Mouse (Mus musculus) thymus, postnatal 4 days (tissue): ENCODE measurements around the gene Caln1.

ENCODE experiments used
- DNase-seq: peaks from one replicate; pipeline ENCODE4 v3.0.0; 2021

The Caln1 gene

DNA sequence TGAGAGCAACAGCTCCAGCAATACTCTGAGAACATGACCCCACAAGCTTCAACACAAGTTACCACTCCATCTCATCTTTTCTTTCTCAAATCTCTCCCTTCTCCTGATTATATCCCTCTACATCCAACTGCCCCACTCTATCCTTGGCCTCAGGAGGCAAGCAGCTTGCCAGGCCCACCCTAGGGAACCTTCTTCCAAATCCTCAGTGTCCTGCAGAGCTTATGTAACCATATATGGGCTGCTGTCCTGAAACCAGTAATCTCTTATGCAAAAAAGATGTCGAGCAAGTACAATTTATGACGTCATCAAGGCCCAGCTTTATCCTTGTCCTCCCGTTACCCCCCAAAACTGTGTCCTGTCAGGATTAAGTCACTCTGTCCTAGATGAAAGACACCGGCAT lies 333.1 kb downstream of the Caln1 start:
- DNase-seq = no peak

DNA sequence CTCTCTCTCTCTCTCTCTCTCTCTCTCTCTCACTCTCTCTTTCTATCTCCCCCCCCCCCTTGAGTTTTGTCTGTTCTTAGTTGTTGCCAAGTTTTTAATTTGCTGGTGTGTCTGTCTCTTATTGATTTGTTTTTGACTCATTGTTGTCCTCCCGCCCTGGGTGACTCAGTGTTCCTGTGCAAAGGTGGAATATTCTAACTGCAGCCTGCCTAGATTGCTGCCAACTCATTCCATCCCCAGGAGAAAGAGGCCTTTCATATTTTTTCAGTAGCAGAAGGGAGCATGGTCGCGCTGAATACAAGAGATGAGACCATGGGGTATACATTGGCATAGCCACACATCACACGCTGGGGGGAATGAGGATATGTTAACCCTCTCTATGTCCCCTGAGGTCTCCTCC lies 335.6 kb downstream of the Caln1 start:
- DNase-seq = no peak

DNA sequence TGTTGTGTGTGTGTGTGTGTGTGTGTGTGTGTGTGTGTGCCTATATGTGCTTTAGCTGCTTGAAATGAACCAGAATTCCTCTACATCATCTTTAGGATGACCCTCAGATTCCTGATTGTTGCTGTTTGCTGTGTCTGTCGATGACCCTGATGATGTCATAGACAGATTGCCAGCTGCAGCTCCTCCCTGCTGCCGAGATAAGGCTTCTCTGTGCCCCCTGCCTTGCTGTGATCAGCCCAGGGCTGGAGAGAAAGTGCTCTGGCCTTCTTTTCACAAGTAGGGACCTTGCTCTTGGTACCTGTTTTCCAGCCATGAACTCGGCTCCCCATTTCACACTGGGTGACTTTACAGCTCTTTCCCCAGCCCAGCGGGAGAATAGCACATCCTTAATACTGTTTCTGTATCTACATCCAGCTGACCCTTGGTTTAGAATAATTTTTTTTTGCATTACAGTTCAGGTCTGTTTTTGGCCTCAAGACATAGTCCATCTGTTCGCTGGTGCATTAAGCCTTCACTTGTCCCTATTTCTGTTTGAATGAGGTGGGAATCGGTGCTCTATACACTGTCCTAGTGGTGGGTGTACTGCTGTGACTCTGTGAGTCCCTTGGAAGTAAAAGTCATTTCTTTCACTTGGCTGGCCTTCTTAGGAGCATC lies 337.1 kb downstream of the Caln1 start:
- DNase-seq = no peak

DNA sequence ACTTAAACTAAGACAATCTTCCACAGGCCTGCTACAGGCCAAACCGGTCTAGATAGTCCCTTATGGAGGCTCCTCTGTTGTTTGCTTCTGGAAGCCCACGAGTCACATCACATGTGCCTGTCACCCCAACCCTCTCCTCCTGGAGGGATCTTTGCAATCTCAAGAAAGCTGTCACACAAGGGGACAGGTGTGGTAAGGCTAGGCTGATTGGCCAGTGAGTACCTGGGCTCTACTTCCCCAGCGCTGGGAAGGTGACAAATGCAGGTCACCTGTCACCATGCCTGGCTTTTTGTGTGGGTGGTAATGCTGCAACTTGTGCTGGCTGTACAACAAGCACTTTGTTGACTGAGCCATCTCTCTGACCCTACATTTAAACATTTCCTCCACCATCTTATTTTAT lies 338.5 kb downstream of the Caln1 start:
- DNase-seq = no peak

DNA sequence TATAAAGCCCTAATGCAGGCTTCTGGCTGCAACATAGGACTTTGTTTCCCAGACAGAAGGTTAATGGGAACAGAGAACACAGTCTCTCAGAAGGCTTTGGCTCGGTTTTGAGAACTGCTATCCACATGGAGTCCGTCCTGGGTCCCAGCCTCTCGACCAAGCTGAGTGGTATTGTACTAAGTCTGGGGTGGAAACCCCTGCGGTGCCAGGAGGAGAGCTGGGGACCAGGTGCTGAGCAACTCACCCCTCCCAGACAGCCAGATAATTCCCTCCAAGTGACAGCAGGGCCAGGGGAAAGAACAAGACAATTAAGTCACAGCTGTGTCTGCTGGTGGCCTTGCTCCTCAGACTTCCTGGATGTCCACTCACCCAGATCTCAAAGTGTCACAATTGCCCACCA lies 339.4 kb downstream of the Caln1 start:
- no peak for DNase-seq

DNA sequence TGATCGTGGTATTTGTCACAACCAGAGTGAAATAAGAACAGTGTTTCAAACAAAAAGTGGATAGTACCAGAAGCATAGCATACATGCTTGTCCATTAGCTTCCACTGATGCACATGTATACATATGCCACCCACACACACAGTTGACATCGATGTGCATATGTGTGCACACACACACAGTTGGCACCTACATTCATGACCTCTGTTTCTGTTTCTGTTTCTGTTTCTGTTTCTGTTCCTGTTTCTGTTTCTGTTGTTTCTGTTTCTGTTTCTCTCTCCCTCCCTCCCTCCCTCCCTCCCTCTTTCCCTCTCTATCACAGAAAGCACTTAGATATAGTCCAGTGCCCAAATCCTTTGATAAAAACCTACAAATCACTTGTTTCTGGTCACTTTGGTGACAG lies 342.4 kb downstream of the Caln1 start:
- DNase-seq = no peak

DNA sequence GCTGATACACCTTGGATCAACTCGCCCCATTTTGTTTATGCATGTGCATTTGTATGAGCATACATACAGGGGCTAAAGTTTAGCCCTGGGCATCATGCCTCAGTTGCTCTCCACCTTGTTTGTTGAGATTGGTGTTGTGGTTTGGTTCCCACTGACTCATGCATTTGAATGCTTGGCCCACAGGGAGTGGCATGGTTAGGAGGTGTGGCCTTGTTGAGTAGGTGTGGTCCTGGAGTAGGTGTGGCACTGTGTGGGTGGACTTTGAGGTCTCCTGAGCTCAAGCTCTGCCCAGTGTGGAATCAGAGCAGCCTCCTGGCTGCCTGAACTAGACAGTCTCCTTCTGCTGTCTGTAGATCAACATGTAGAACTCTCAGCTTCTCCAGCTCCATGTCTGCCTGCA lies 343.0 kb downstream of the Caln1 start:
- no peak for DNase-seq

DNA sequence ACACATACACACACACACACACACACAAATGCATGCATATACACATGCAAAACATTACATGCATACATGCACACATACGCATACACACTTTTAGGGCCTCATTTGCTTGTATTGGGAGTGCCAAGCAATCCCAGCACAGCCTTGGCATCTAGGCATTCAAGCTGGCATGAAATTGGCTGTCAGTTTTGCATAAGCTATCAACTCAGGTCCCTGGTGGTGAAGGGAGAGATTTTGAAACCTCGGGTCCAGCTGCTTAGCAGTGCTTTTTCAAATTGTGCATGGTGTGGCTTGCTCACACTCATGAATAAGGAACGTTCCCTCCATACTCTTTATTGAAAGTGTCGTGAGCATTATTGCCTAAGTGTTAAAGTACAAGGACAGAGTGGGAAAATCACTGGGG lies 345.9 kb downstream of the Caln1 start:
- no peak for DNase-seq

DNA sequence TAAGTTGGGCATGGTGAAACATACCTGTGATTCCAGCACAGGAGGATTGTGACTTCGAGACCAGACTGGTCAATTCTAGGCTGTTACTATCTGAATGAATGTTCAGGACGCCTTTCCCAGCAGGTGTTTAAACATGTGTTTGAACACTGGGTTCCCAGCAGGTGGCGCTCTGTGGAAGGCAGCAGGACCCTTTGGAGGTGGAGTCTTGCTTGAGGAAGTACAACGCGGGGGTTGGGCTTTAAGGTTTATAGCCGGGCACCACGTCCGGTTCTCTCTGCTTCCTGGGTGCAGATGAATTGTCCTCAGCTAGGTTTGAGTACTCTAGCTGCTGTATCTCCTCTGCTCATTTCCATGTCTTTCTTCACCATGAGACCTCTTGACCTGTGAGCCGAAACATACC lies 349.1 kb downstream of the Caln1 start:
- DNase-seq = peak; percentile 17

DNA sequence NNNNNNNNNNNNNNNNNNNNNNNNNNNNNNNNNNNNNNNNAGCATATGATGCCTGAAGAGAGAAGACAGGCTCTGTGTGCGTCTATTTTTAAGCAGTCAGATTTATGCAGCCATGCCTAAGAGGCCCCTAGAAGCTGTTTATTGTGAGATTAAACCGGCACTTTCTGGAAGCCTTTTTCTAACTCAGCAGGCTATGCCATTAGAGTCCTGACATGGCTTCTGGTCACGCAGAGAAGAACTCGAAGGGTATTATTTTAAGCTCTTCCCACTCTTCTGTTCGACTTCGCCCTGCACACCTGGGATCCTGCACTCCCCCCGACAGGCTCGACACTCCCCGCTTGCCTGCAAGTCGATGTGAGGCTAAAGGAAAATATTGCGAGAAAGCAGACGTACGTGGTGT lies 372.9 kb downstream of the Caln1 start:
- DNase-seq = no peak

DNA sequence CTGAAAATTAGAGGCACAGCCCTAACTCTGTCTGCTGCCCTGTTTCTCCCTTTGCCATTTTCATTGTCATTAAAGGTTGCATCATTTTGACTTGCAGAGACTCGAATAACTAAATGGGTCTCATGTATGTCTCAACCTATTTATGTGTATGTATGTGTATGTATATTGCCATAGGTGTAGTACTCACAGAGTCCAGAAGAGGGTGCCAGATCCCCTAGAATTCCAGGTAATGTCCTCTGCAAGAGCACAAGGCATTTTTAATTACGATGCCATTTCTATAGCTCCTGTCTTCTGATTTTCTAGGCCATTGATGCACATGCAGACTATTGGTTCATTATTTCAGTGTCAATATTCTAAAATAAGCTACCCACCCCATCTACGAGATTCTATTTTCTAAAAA lies 388.3 kb downstream of the Caln1 start:
- peak; percentile 9 for DNase-seq

DNA sequence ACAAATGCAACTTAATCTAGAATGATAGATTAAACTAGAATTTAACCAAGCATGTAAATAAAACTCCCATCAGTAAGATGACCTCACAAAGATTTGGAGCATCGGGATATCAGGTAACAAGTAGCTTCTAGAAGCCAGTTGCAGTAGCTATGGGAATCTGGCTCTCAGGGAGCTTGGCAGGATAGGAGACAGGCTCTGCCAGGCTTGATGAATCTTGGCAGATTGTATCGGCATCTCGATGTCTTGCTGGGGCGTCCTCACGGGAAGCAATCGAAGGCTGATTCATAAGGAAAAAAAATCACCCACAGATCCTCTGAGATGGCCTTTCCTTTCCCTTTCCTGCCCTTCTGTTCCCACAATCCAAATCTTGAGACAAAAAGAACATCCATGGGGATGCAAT lies 396.5 kb downstream of the Caln1 start:
- no peak for DNase-seq

DNA sequence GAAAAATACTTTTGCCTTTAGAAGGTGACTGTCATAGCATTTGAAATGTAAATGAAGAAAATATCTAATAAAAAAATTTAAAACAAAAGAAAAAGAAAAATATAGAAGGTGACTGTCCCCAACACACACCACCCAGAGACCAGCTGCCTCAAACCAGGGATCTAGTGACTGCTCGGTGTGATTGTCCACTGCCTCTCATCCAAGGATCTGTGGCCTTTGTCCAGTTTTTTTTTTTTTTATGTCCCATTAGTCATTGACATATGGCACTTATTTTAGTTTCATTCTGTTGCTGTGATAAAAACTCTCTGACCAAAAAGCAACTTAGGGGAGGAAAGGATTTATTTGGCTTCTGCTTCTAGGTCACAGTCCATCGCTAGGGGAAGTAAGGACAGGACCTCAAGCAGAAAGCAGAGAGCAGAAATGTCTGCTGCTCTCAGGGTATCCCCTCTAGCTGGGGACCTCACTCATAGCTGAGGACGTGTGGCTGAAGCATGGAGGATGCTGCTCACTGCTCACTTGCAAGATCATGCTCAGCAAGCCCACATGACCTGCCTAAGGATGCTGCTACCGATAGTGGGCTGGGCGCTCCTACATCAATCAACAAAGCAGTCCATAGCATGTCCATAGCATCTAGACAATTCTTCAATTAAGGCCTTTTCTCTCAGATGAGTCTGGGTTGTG lies 401.9 kb downstream of the Caln1 start:
- no peak for DNase-seq

DNA sequence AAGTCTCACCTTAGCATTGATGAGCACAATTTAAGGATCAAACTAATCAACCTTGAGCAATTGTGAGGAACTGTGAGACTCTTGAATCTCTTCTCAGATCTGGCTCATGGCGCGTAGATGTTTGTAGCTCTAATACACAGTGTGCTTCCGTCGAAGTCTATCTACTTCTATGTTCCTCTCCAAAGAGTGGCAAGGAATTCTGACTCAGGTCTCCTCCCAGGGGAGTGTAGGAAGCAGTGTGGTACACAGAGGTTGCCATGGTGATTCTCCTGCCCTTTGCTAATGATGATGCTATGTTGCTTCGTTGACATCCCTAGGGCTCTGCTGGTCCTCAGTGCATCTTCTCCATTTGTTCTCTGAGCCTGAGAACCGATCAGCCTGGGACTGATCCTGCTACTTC lies 403.2 kb downstream of the Caln1 start:
- no peak for DNase-seq

DNA sequence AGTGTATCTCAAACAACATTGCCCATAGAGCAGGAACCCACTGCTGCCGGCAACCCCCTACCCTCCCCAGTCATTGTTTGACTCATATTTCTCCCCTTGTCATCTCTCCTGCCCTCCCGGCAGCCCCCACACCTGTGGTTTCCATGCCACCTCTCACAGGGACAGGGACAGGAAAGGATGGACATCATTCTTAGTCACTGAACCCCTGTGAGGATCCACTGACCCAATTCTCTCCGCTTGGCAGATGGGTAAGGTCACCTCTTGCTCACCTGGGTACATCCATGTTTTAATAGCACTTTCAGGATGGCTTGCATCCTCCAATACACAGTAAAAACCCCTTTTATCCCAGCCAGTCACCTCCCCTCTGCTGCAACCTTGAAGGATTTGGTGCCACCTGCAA lies 405.7 kb downstream of the Caln1 start:
- no peak for DNase-seq

DNA sequence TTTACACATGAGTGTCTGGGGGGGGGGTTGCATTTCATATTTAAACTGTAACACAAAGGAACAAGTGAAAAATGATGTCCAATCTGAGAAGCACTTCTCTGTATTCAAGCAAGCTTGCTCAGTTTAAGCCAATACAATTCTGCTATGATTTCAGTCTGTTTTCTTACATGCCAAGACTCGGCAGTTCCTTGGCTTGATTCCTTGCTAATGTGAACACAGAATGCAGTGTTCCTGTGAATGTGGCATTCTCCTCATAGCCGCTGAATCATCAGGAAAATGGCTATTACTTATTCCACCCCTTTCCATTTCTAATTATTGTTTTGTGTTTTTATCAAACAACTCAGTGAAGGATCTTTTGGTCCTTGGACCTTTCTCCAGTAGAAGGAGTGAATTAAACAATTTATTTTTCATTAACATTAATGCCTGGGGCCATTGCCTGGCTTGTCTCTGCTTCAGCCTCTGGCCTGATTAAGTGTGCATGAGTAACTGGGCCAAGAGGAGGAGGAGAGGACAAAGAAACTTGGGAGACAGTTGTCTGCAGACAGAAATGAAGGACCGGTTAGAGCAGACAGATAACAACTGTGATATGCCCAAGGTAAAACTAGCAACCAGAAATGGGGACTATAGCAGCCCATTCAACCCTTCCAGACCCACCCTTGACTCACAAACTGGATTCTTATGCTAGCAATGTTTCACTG lies 423.6 kb downstream of the Caln1 start:
- no peak for DNase-seq

DNA sequence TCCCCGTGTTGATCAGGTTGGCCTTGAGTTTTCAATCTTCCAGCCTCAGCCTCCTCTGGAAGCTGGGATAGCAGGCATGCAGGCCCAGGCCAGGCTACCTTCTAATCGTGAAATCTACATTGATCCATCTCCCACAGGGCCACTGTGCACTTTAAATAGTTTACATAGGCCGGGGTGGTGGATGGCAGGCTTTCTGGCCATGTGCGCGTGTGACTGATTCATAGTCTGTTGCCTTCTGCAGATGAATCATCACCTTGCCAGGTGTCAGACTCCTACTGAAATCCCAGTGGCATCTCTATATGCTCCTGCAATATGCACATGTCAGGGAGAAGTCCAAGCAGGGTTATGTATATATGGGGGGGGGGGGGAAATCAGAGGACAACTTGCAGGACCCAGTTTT lies 428.5 kb downstream of the Caln1 start:
- no peak for DNase-seq

DNA sequence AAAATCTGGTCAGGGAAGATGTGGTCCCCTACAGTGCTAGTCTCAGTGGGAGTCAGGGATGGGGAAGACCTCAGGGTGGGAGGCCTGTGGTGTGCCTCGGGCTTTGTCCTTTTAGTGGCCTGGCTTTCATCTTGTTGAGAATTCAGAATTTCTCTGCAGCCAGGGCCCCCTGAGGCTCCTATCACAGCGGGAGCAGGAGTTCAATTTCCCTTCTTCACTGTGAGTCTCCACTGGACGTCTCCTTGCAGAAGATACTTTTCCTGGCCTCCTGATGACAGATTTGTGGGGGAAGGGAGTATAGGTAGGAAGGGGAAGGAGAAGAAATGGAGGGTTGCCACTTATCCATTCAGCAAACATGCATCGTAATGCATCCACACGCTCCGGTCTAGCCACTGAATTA lies 441.1 kb downstream of the Caln1 start:
- DNase-seq = no peak

DNA sequence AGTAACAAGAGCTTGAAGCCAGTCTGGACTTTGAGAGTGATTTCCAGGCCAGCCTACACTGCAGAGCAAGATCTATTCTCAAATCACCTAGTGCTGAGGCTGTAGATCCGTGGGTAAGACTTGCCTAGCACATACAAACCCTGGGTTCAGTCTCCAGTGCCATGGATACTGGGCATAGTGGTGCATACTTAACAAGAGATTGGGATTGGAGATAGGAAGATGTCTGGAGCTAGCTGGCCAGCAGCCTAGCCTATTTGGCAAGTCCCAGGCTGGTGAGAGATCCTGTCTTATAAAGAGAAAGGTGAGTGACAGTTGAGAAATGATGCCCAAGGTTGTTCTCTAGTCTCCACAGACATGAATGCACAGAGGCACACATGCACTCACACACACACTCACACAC lies 441.6 kb downstream of the Caln1 start:
- no peak for DNase-seq

DNA sequence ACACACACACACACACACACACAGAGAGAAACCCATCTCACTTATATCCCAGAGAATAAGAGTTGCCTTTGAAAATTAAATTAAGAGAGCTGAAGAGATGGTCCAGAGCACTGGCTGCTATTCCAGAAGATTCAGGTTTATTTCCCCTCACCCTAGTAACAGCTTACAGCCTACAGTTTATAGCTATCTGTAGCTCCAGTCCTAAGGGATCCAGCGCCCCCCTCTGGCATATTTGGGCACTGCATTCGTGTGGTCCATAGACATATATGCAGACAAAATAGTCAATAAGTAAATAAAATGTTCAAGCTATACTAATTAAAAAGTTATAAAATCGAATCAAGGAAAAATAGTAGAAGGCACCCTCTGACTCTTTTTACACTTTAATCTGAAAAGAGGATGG lies 442.0 kb downstream of the Caln1 start:
- DNase-seq = no peak

DNA sequence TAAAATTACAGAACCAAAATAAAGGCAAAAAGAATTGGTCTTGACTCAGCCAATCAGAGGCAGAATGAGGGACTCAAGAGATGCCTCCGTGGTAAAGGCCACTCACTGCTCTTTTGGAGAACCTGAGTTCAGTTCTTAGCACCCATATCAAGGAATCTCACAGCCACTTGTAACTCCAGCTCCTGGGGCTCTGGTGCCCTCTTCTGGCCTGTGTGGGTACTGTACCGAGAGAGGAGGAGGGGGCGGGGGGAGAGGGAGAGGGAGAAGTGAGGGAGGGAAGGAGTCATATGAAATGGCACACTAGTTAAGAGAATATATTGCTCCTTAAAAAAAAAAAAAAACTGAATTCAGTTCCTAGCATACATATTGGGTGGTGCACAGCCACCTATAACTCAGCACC lies 442.7 kb downstream of the Caln1 start:
- DNase-seq = no peak

DNA sequence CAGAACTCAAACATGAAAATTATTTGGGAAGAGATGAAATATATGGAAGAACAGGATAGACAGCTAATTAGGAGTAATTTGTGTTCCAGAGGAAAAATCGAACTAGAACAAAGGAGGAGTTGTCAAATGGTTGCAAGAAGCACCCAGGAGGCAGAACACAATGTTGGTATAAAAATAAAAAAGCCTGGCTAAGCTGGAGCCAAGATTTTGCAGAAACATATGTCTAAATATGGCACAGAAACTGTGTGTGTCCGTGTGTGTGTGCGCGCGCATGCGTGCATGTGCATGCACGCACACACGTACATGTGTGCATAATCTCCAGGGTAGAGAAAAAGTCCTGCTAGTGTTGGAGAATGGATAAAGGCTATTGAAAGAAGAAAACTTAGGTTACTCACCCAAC lies 443.3 kb downstream of the Caln1 start:
- no peak for DNase-seq

DNA sequence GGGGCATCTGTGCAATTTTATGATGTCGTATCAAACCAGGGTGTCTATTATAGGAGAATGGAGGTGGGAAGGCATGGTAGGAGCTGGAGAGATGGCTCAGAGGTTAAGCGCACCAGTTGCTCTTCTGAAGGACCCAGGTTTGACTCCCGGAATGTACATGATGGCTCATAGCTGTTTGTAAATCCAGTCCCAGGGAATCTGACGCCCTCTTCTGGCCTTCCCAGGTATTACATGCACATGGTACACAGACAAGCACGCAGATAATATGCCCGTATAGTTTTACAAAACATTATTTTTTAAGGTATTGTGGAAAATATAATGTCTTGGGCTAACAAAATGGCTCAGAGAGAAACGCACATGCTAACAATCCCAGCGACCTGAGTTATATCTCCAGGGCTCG lies 443.8 kb downstream of the Caln1 start:
- DNase-seq = no peak

DNA sequence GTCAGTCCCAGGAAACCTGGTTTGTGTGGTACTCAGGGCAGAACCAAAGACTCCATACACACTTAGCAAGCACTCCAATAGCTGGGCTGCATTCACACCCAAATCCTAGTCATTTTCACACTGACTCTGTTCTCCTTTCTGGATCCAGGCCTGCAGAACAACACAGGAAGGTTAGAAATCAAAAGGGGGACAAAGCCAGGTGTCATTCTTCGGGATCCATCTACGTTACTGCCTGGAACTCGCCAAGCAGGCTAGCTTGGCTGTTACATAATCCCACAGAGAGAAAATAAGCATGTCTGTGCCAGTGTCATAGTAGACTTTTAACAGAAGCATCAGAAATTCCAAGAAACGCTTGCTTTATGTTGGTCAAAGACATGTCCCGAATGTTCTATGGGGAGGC lies 446.1 kb downstream of the Caln1 start:
- no peak for DNase-seq
